Mouse (Mus musculus): Measurements from ENCODE around the gene Rela. TPM values are rescaled to one million over a fixed set of nuclear protein-coding genes. Genes with fewer than 3 reads are reported as not detected.
A peak's percentile ranks its signal among the peaks of the same experiment; 100 is the strongest.

Gene Rela
- polyA plus RNA-seq, 1 experiment from 2014 or later = 37.0 TPM

DNA sequence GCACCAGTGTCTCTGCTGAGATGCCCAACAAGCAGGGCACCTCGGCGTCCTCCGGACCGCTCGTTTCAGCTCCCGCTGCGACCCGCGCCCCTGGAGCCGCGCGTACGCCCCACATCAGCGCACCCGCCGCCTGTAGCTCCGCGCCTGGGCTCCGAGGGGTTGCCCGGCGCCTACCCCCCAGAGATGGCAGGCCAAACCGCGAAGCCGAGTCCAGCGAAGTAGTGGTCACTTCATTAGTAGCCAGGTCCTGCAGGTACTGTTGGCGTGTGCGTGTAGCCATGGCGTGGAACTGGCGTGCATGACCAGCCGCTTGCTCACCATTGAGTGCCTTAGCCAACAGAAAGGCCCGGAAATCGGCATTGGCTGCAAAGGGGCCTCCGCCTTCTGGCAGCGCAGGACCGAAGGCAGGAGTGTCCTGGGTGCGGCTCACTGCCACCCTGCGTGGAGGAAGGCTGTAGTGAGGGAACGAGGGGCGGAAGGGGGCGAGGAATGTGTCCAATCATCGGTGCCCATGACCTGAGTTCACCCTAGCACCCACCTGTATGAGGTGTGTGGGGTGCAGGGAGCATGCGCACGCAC, 17.5 kb downstream of the Rela start:
- peak overlapping the region; percentile 73 for H3K4me2 ChIP-seq (ENCODE audit: low read length)
- H3K9me3 ChIP-seq (ENCODE audit: control insufficient read depth, low read length) = no peaks in the 10 kb centered on the region
- peaks cover 12% of the 10 kb centered on the region for H3K27me3 ChIP-seq (replicated peaks; ENCODE audit: control insufficient read depth, insufficient read depth, low read length)
- 0 out of 2 replicates have a peak, but pooled peaks have one; percentile 23 for ATAC-seq
- peaks cover 12% of the 10 kb centered on the region for H3K4me1 ChIP-seq (replicated peaks; ENCODE audit: control insufficient read depth, insufficient read depth, low read length)
- H3K36me3 ChIP-seq (ENCODE audit: control insufficient read depth, insufficient read depth) = no peaks in the 10 kb centered on the region
- 7% methylated on average over 43 of the region's 43 CpGs for WGBS
- peak overlapping the region; percentile 56 for H3K9ac ChIP-seq (replicated peaks; ENCODE audit: low read depth, low read length)
- no peak overlapping the region for H3K27ac ChIP-seq (ENCODE audit: low read length)
- peak overlapping the region; percentile 48 for H3K4me3 ChIP-seq (replicated peaks; ENCODE audit: low read length)

DNA sequence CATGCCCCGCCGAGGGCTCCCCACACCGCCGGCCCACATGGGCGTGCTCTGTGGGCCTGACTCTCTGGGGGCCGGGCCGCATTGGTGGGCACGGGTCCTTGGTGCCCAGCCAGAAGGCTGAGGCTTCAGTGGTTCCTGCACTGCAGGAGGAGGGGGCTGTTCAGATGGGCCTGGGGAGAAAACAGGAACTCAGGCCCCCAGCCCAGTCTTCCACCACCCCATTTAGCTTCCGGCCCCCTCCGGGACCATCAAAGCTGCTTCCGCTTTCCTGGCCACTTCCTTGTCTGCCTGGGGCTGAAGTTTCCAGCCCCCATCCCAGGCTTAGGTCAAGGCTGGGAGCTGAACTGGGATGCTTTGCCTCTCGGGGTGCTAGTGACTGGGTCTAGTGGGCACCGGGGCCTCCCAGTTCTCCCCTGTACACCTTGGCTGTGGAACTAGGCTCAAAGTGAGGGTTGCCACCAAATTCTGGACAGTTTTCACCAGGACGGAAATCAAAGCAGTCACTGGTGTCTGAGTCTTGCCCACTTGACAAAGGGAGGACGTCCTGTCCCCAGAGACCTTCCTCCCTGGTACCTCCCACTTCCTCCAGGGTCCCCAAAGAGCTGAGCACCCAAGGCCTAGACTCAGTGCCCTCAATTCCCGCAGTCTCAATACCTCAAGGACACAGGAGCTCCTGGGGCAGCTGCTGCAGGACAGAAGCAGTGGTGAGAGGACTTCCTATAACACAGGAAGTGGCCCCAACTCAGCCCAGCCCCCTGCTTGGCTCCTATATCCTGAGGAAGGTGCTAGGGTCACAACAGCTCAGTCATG, 23.9 kb downstream of the Rela start:
- Histone ChIP-seq H3K4me3 (replicated peaks; ENCODE audit: low read length) (no peak overlapping the region), H3K4me2 (ENCODE audit: low read length) (no peak overlapping the region), H3K36me3 (ENCODE audit: control insufficient read depth, insufficient read depth) (peaks cover 9% of the 10 kb centered on the region; the same call in 1 of the 2 replicates), H3K9ac (replicated peaks; ENCODE audit: low read depth, low read length) (no peak overlapping the region), H3K27ac (ENCODE audit: low read length) (no peak overlapping the region), H3K4me1 (replicated peaks; ENCODE audit: control insufficient read depth, insufficient read depth, low read length) (peaks cover 9% of the 10 kb centered on the region), H3K27me3 (replicated peaks; ENCODE audit: control insufficient read depth, insufficient read depth, low read length) (no peaks in the 10 kb centered on the region), H3K9me3 (ENCODE audit: control insufficient read depth, low read length) (no peaks in the 10 kb centered on the region)
- WGBS = 85% methylated on average over 16 of the region's 16 CpGs
- no peak for ATAC-seq

DNA sequence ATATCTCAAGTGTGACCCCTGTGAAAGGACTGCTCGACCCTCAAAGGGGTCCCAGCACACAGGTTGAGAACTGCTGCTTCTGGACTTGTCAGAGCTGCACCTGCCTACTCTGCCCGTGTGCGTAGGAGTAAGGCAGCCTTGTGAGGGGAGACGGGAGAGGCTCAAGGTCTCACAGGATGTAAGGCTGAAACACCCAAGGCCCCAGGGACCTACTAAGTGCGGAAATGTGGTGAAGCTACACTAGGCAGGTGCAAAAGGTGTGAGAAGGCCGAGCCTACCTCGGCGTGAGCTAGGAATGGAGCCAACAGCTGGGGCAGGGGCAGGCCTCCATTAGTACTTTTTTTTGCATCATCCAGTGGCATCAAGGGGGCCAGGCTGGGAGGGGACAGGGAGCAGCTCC, 25.0 kb downstream of the Rela start:
- Histone ChIP-seq H3K36me3 (ENCODE audit: control insufficient read depth, insufficient read depth) (peaks cover 10% of the 10 kb centered on the region; the same call in 1 of the 2 replicates), H3K9ac (replicated peaks; ENCODE audit: low read depth, low read length) (no peak overlapping the region), H3K27me3 (replicated peaks; ENCODE audit: control insufficient read depth, insufficient read depth, low read length) (no peaks in the 10 kb centered on the region), H3K4me2 (ENCODE audit: low read length) (peak overlapping the region; percentile 4; the same call in 1 of the 2 replicates), H3K4me3 (replicated peaks; ENCODE audit: low read length) (no peak overlapping the region), H3K9me3 (ENCODE audit: control insufficient read depth, low read length) (no peaks in the 10 kb centered on the region), H3K27ac (ENCODE audit: low read length) (no peak overlapping the region), H3K4me1 (replicated peaks; ENCODE audit: control insufficient read depth, insufficient read depth, low read length) (peaks cover 9% of the 10 kb centered on the region)
- whole genome bisulfite sequencing = 83% methylated on average over 8 of the region's 8 CpGs
- no peak for ATAC-seq

DNA sequence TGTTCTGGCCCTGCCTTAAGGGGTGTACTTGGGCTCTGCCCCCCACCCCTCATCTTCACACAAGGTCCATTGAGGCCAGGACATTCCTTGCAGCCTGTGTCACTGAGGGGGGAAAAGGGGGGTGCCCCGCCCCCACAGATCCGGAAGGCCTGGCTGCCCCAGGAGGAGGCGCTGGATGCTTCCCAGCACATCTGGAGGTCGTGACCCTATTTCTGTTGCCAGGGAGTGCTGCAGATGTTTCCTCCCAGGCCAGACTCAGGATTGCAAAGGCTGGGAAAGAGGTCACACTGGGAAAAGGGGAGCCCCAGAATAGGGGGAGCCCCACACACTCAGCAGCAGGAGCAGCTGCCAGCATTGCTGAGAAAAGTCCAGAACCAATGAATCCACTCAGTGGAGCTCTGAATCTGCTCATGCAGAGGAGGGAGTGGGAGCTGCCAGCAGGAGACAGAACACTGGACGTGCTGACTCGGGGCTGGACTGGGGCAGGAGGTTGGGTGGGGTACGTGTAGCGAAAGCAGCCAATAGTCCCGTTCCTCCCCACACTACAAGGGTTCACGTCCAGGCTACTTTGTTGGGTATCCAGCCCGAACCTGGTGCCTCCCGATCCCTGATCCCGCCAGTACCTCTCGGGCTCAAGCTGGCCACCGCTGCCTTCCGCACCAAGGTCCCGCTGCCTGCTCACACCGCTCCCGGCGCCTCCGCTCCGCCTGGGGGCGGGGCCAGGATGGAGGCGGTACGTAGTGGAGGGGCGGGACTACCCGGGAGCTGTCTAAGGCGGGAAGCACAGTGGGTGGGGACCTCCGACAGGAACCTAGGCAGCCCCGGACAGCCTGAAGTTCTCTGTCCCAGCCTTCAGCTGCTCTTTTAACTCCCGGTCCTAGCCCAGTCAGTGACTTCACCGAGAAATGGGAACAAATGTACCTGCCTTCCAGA, 26.0 kb downstream of the Rela start, which contains the start of gene Sipa1:
Gene Sipa1, minus strand, starts transcription at position 727 of the 933 bp plus-strand sequence.
- ATAC-seq = peak; percentile 92
- peak within 1 kb of the TSS; percentile 39 for H3K4me3 ChIP-seq (replicated peaks; ENCODE audit: low read length)
- peaks cover 9% of the 10 kb centered on the region for H3K4me1 ChIP-seq (replicated peaks; ENCODE audit: control insufficient read depth, insufficient read depth, low read length)
- H3K27me3 ChIP-seq (replicated peaks; ENCODE audit: control insufficient read depth, insufficient read depth, low read length) = no peaks in the 10 kb centered on the region
- H3K9ac ChIP-seq (replicated peaks; ENCODE audit: low read depth, low read length) = peak within 1 kb of the TSS; percentile 51
- H3K4me2 ChIP-seq (ENCODE audit: low read length) = peak within 1 kb of the TSS; percentile 51
- H3K27ac ChIP-seq (ENCODE audit: low read length) = no peak within 1 kb of the TSS
- H3K9me3 ChIP-seq (ENCODE audit: control insufficient read depth, low read length) = no peaks in the 10 kb centered on the region
- peaks cover 10% of the 10 kb centered on the region; the same call in 1 of the 2 replicates for H3K36me3 ChIP-seq (ENCODE audit: control insufficient read depth, insufficient read depth)
- 2% methylated on average over 31 of the region's 32 CpGs for WGBS

DNA sequence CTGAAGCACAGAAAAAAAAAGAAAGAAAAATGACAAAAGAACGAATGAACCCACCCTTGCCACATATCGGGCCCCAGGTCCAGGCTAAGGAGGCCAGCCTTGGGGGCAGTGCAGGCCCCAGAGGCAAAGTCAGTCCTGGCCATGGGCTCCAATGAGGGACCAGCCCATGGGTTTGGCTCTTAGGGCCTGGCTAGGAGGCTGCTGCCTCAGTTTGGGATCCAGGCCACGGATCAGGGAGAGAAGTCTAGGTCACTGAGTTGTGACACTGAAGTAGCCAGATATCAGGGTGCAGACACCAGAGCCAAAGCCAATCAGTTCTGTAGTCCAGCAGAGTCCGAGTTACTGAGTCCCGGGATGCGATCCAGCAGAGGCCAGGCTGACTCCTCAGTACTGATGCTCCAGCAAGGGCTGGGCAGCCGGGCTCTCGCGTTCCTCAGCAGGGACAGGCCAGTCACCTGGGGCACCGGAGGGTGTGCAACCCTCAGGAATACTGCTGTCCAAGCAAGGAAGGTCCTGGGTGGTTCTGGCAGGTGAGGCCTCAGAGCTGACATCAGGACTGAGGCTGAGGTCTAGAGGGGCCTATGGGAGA, 27.5 kb downstream of the Rela start:
- H3K27ac ChIP-seq (ENCODE audit: low read length) = no peak overlapping the region
- 93% methylated on average over 10 of the region's 10 CpGs for WGBS
- no peaks in the 10 kb centered on the region for H3K9me3 ChIP-seq (ENCODE audit: control insufficient read depth, low read length)
- no peaks in the 10 kb centered on the region for H3K27me3 ChIP-seq (replicated peaks; ENCODE audit: control insufficient read depth, insufficient read depth, low read length)
- no peak for ATAC-seq
- H3K4me2 ChIP-seq (ENCODE audit: low read length) = no peak overlapping the region
- no peak overlapping the region for H3K9ac ChIP-seq (replicated peaks; ENCODE audit: low read depth, low read length)
- peaks cover 9% of the 10 kb centered on the region for H3K4me1 ChIP-seq (replicated peaks; ENCODE audit: control insufficient read depth, insufficient read depth, low read length)
- peaks cover 10% of the 10 kb centered on the region; the same call in 1 of the 2 replicates for H3K36me3 ChIP-seq (ENCODE audit: control insufficient read depth, insufficient read depth)
- no peak overlapping the region for H3K4me3 ChIP-seq (replicated peaks; ENCODE audit: low read length)

DNA sequence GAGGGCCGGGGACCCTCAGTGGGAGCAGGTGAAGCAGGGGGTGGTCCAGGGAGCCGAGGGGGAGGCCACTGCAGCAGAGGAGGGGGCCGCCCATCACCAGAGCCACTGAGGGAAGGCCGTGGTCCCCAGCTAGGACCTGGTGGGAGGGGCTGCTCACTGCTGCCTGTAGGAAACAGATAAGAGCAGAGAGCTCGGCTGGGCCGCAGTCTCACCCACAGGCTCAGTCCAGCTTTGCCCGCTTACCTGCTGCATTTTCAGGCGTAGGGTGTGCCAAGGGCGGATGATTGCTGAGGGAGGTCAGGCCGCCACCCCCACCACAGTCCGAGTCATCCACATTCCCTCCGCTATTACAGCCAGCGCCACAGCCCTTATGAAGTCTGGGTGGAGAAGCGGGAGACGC, 28.2 kb downstream of the Rela start:
- ATAC-seq = no peak
- Histone ChIP-seq H3K9me3 (ENCODE audit: control insufficient read depth, low read length) (no peaks in the 10 kb centered on the region), H3K27me3 (replicated peaks; ENCODE audit: control insufficient read depth, insufficient read depth, low read length) (no peaks in the 10 kb centered on the region), H3K4me1 (replicated peaks; ENCODE audit: control insufficient read depth, insufficient read depth, low read length) (peaks cover 9% of the 10 kb centered on the region), H3K4me3 (replicated peaks; ENCODE audit: low read length) (no peak overlapping the region), H3K27ac (ENCODE audit: low read length) (no peak overlapping the region), H3K36me3 (ENCODE audit: control insufficient read depth, insufficient read depth) (peaks cover 12% of the 10 kb centered on the region), H3K9ac (replicated peaks; ENCODE audit: low read depth, low read length) (no peak overlapping the region), H3K4me2 (ENCODE audit: low read length) (no peak overlapping the region)
- 91% methylated on average over 15 of the region's 15 CpGs for WGBS

DNA sequence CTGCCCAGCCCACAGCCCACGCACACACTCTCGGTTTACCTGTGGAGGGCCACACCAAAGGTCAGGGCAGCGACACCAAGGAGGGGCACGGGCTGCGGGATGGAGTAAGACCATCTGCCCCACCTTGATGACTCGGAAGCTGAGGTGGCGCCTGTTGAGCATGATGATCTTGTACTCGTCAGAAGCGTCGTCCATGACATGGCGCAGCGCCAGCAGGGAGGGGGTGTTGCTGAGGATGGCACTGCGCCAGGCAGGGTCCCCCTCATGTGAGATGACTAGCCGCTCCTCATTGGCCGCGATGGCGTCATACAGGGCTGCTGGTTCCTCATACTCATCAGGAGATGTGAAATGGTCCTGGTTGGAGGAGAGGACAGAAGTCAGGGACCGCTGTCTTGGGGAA, 29.1 kb downstream of the Rela start:
- Histone ChIP-seq H3K9me3 (ENCODE audit: control insufficient read depth, low read length) (no peaks in the 10 kb centered on the region), H3K4me3 (replicated peaks; ENCODE audit: low read length) (no peak overlapping the region), H3K27ac (ENCODE audit: low read length) (no peak overlapping the region), H3K4me2 (ENCODE audit: low read length) (no peak overlapping the region), H3K36me3 (ENCODE audit: control insufficient read depth, insufficient read depth) (peaks cover 18% of the 10 kb centered on the region), H3K9ac (replicated peaks; ENCODE audit: low read depth, low read length) (no peak overlapping the region), H3K4me1 (replicated peaks; ENCODE audit: control insufficient read depth, insufficient read depth, low read length) (peaks cover 9% of the 10 kb centered on the region), H3K27me3 (replicated peaks; ENCODE audit: control insufficient read depth, insufficient read depth, low read length) (no peaks in the 10 kb centered on the region)
- WGBS = 85% methylated on average over 18 of the region's 18 CpGs
- no peak for ATAC-seq

DNA sequence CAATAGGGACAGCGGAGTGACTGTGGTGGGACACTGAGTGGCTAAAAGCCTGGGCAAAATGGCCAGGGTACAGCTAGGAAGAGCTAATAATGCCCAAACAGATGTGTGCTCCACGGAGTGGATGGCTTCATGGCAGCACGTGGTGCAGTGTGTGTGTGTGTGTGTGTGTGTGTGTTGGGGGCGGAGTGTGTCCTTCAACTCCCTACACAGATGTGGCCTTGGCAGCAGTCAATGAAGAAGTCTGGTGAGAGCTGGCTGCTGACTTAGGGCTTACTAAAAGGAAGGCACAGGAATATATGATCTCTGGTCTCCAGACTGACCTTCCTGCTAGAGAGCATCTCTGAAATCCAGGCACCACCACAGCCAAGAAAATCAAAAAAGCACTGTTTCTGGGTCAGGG, 31.1 kb downstream of the Rela start:
- Histone ChIP-seq H3K4me1 (replicated peaks; ENCODE audit: control insufficient read depth, insufficient read depth, low read length) (peaks cover 4% of the 10 kb centered on the region), H3K27ac (ENCODE audit: low read length) (no peak overlapping the region), H3K4me3 (replicated peaks; ENCODE audit: low read length) (no peak overlapping the region), H3K9me3 (ENCODE audit: control insufficient read depth, low read length) (no peaks in the 10 kb centered on the region), H3K27me3 (replicated peaks; ENCODE audit: control insufficient read depth, insufficient read depth, low read length) (no peaks in the 10 kb centered on the region), H3K4me2 (ENCODE audit: low read length) (no peak overlapping the region), H3K36me3 (ENCODE audit: control insufficient read depth, insufficient read depth) (peaks cover 23% of the 10 kb centered on the region), H3K9ac (replicated peaks; ENCODE audit: low read depth, low read length) (no peak overlapping the region)
- WGBS = 94% methylated on average over 4 of the region's 4 CpGs
- ATAC-seq = no peak

Measured in forebrain, embryonic 16.5 days (tissue).